Mouse (Mus musculus) urinary bladder, adult 2 months (tissue): Measurements from ENCODE around the gene Deup1. TPM values are rescaled to one million over a fixed set of nuclear protein-coding genes. Genes with fewer than 3 reads are reported as not detected.

Experiments
- DNase-seq: peaks from one replicate; pipeline ENCODE4 v3.0.0; 2022; ENCODE audit warnings: low spot score
- polyA plus RNA-seq: library from polyadenylated mRNA; depleted of rRNA; stranded (reverse); fragments of >200 nt; gene quantifications from 2 replicates; pipeline ENCODE4 v1.2.3, GENCODE M21; 2012; rRNA removed

Gene Deup1
- polyA plus RNA-seq, 1 experiment = 0.15 TPM

DNA sequence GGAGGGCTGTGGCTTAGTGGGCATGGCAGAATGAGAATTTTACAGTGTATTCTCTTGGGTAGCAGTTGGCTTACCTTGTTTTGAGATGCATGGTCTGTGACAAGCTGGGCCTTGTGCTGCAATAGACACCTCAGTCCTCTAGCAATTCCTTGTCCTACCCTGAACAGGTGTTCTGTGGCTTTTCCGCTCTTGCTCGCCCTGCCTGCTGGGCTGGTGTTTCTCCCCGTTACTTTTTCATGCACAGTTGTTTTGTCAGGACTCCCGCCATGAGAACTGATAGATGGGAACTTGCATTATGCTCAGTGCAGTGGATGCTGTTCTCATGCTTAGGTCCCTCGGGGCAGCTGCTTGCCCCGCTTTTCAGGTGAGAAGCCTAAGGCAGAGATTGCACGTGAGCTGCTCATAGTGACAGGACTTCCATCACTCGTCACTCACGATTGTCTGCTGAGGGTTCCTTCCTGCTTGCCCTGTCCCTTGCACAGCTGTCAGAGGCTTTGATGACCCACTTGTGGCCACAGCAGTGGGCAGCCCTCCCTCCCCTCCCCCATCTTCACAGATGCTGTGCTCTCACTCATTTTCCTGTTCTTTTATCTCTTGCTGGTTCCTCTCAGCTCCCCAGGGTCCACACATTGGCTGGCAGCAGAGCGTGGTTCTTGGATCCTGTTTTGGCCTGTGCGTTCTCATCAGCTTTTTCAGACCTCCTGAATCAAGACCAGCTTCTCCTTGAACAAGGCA is 94.2 kb downstream of the Deup1 start:
- no peak for DNase-seq

DNA sequence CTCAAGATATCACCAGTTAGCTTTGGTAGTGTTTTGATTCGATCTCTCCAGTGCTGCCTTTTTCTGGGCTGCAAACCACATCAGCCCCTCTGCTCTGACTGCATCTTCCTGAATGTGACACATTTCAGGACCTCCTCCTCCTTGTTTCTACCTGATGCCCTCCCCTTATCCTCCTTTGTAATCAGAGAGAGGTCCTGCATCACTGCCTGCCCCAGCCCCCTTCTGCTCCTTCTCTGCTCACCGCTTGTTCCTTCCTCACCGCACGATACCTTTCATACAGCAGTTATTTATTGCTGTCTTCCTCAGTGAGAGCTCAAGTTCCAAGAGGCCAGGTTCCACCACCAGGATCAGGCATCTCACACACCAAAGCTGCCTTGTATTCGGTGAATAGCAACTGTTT is 96.5 kb downstream of the Deup1 start:
- DNase-seq = no peak

DNA sequence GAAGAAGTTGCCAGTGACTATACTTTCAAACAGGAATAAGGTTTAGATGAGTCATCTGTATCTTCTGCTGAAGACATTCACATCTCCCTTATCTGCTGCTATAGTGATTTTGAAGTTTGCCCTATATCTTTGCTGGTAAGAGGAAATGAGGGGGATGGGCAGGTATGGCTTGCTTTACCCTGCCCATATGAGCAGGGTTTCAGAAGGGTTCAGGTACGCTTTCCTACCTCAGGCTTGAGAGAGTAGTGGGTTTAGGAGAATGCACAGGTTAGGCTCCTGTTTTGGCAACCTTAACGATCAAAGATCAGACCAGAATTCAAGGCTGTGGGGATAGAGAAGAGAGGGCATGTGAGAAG is 97.8 kb downstream of the Deup1 start:
- no peak for DNase-seq

DNA sequence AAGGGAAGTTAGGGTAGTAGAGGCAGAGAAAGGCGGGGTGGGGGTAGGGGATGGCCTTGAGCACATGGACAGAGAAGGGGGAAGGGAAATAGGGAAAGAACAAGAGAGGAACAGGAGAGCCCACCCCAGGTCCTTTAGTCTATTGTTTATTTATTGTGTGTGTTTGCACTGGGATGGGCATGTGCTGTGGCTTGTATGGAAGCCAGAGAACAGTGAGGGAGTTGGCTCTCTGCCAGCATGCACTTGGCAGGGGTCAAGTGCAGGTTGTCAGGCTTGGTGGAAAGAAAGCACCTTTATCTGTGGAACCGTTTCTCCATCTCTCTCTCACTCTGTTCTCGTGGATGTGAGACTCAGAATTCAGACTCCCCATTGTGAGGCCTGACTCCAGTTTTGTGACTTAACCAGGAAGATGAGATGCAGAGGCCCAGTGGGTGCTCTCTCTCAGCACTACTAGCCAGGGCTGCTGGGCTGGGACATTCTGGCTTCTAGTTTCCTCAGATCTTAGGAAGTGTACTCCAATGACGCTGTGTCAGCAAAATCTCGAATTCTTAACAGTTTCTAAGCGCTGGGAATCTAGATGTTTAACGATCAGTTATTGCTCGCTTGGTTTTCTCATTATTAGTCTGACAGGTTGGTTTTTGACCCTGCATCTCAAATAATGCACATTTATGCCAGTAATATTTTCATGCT is 98.3 kb downstream of the Deup1 start:
- DNase-seq = no peak

DNA sequence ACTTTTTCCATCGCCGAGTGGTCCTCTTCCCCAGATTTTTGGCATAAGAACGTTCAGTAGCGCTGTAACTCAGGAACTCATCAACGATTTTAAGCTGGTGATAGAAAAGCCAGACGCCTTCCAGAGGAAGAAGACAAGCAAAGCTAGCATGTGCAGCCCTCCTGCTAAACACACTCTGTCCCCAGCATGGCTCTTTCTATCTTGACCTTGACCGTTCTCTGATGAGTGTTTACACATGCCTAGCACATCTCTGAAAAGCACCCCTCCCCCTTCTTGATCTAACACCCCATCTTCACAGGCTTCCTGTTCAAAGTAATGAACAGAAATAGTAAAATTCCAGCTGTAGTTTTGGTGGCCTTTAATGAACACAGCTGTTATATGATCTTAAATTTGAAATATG is 99.4 kb downstream of the Deup1 start:
- no peak for DNase-seq

DNA sequence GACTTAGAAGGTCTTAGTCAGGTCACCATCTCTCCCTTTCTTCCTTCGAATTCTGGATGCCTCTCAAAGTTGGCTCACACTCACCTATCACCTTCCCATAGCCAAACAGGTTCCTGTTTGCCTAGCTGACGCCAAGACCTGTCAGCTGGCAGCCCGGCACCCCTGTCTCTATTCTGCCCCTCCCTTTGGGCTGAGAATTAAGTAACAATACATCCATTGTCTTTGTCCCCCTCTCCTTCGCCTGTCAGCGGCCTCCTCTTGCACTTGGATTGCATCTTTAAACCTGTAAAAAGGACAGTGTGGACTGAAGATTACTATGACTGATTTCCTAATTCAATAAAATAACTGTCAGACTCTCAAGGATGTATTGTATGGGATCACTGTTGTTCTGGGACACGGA is 99.9 kb downstream of the Deup1 start:
- no peak for DNase-seq

DNA sequence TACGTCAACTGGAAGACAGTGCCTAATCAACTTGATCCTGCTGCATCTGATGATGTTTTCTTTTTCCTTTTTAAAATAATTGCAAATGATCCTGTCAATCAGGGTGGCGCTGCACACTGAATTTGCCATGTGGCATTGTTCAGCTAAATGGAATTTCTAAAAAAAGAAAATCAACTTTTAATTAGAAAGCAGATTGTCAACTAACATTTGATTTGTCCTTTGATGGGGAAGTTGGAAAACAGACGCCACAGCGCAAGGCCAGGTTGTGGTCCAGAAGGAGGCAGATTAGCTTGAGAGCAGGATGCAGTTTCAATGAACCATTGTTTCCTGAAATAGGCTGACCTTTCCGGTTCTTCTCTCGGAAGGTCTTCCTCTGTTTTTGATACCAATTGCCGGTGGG is 101.2 kb downstream of the Deup1 start:
- DNase-seq = no peak

DNA sequence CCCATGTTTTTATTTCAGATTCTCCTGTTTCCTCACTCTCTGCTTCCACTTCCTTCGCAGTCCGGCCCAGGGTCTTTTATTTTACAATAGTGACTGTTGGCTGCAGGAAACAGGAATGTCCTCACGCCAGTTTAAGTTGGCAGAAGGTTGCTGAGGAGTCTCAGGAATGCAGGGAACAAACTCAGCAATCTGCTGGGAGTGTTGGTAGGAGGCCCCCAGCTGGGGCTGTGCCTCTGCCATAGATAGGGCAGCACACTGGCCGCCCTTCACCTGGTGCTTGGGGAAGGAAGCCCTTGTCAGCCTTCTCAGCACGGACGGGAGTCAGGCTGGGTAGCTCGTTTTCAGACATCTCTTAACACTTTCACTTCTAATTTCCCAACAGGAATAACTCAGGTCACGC is 102.5 kb downstream of the Deup1 start:
- no peak for DNase-seq

DNA sequence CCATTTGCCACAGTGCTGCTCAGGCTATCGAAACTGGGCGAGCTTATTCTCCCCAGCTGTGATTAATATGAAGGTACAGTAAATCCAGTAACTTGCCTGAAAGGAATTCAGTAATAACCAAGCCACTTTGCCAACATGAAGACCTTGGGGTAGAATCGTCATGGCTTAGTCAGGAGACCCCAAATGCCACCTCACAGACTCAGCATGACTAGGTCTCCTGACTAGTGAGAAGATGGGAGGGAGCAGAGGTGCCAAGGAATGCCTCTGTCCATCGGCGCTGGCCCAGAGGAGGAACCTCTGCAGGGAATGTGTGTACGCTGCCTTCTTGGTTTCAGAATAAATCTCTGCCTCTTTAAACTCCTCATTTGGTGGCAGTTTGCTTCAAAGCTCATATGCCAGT is 104.1 kb downstream of the Deup1 start:
- DNase-seq = no peak

DNA sequence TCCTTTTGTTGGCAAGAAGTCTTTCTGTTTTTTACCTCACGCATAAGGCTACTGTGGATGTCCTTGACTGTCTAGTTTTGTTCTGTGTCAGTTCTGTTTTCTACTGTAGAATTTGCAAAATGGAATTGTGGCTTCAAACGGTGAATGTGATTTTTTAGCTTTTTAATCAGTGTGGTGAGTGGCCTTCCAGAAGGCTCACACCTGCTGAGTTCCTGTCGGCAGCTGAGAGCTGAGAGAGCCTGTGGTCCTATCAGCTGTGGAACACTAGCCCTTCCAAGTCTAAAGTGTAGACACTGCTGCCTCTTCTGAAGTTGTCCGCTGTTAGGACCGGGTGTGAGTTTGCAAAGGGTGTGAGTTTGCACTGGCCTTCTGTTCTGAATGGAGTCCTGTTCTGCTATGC is 104.8 kb downstream of the Deup1 start:
- DNase-seq = no peak

DNA sequence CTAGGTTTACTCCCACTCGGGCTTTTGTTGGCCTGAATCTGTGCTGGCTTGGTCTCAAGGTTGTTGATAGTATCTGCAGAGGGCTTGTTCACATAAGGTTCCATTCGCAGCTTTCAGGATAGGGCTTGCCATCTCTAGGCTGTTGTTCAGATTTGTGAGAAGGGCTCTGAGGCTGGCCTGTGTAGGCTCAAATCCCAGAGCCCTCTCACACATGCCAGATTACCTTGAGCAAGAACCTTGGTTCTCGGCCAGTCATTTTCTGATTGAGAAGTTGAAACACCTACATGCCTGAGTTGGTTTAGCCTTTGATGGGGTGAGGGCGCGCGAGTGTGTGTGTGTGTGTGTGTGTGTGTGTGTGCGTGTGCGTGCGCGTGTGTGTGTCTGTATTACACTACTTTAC is 105.4 kb downstream of the Deup1 start:
- DNase-seq = no peak

DNA sequence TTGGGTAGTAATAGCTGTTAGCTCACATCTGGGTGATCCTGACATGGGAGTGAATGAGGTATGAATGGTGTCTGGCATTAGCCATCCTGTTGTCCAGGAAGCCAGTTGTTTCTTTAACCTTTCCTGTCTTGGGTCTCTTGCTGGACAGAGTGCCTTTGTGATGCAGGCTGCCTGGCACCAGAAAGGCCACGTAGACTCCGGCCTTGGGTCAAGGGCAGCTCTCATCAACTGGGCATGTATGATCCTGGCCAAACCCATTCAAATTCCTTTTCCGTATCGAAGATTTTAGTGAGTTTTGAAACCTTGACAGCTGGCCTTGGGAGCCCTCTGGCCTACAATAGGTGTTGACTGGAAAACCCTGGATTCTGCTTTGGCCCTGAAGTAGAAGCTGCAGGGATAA is 109.8 kb downstream of the Deup1 start:
- DNase-seq = no peak

DNA sequence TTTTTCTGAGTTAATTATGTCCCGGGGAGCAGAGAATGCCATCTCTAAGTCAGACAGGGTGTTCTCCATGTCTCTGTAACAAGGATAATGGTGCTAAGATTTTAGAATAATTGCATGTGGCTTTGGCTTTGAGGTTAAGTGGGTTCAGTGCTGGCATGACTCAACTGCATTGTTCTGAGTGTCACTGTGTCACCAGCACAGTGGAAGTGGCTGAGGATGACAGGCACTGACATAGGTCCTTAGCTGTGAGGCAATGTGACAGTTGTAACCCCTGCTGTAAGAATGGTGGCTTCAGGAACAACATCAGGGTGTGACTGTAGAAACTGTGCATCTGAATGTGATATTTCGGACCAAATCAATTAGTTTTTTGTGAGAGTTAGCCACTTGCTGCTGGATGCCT is 111.7 kb downstream of the Deup1 start:
- DNase-seq = no peak

DNA sequence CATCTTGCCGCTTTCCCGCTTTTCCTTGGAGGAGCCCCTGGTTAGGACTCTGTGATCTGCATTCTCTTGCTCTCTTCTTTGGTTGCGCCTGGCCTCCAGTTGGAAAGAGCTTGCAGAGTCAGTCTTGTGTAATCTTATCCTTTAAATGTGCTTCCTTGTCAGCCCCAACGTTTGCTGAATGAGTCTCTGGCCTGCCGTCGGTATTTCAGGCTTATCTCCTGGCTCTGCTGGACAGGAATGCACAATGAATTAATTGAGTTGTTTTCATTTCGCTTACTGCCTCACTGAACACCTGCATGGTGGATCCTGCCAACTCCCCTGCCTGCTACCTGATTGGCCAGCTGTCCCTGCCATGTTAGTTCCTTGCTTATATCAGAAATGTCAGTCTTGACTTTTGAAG is 114.8 kb downstream of the Deup1 start:
- DNase-seq = no peak

DNA sequence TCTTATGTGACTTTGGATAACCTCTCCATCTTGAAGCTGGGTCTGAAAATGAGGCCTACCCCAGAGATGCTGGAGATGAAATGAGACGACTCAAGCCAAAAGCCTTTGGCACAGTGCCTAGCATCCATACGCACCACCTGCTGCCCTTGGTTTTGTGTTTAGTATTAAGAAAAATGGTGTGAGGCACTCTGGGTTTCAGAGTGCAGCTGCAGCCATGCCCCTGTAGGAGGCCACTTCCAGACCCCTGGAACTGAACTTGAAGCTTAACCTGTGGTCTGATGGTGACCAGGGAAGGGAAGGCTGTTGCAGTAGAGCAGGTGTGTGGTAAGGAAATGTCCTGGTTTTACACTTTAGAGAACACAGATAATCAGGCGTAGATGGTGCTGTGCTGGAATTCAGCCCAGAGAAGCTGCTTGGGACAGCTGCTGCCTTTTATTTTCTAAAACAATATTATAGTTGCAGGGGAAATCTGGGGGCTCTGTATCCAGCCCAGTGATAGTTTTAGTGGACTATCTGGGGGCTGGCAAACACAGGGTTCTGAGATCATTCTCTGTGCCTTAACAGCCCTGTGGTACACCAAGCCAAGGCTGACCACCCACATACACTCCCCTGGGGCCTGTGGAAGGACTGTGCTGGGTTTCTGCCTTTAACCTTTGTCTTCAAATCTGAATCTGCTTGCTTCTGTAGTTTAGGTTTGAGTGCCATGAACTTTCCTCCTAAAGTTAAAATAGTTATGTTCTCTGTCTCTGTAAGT is 117.0 kb downstream of the Deup1 start:
- DNase-seq = no peak

Other genes with a start within 250 kb of the Deup1 start
- 14.6 and 16.8 TPM in 2 replicates for gene Smco4, start 134.5 kb downstream of the Deup1 start, polyA plus RNA-seq
- gene Slc36a4, start 81.8 kb upstream of the Deup1 start, polyA plus RNA-seq = 9.8 and 10.4 TPM in 2 replicates
- gene Mtnr1b, start 246.6 kb upstream of the Deup1 start, polyA plus RNA-seq = not detected in 2 replicates